Mouse (Mus musculus) bone marrow, adult 2 months (tissue): ENCODE results near the gene Rpl19.

Source experiments
- CTCF ChIP-seq: fragments of 200-500 bp; IDR thresholded peaks from 2 replicates; pipeline ENCODE4 v1.5.1; 2011; ENCODE audit warnings: low read length, control low read depth; ENCODE audit not compliant: control insufficient read depth, insufficient read depth
- POLR2A ChIP-seq: fragments of 200-500 bp; IDR thresholded peaks from 2 replicates; pipeline ENCODE4 v1.6.1; 2011; ENCODE audit warnings: low read depth, mild to moderate bottlenecking, control low read depth, low read length, borderline replicate concordance; ENCODE audit not compliant: control insufficient read depth

GRCm38 (mm10) chr11:98024516-98024915 lies 2.0 kb upstream of the Rpl19 start:
- TF ChIP-seq CTCF (no peak), POLR2A (no peak)
